Mouse (Mus musculus) gastrocnemius, adult 18-20 months (tissue): ENCODE results near the gene Eif4ebp2. TPM values are rescaled to one million over a fixed set of nuclear protein-coding genes. Genes with fewer than 3 reads are reported as not detected.
"Not testable (repeated sequence)": the region's sequence is repeated elsewhere in the genome, so short reads cannot be mapped to it uniquely, and the experiment has no call there.

ENCODE experiments used
- DNase-seq: peaks from one replicate; pipeline ENCODE4 v3.0.0; 2021; ENCODE audit warnings: low spot score
- total RNA-seq, 2 experiments: library from RNA; stranded (reverse); gene quantifications; 2 replicates each; pipeline ENCODE4 v1.2.3; 2021

Gene Eif4ebp2
- total RNA-seq, 2 experiments from 2014 or later: 147 to 178 TPM

GRCm38 (mm10) chr10:61466242-61466641 is 13.8 kb upstream of the Eif4ebp2 start:
- DNase-seq: no peak

GRCm38 (mm10) chr10:61465009-61465408 is 12.5 kb upstream of the Eif4ebp2 start:
- DNase-seq: peak; percentile 85

- no peak for DNase-seq
Observed at GRCm38 (mm10) chr10:61457182-61457581, 4.7 kb upstream of the Eif4ebp2 start.

GRCm38 (mm10) chr10:61453171-61453570 is 710 bp upstream of the Eif4ebp2 start:
- not testable (repeated sequence) for DNase-seq

- DNase-seq: peak; percentile 36
Observed at GRCm38 (mm10) chr10:61451931-61452617, 387 bp downstream of the Eif4ebp2 start.

- DNase-seq: peak; percentile 51
Observed at GRCm38 (mm10) chr10:61451463-61451930, 964 bp downstream of the Eif4ebp2 start.

GRCm38 (mm10) chr10:61448834-61449233 is 3.6 kb downstream of the Eif4ebp2 start:
- DNase-seq: no peak

- DNase-seq: no peak
Observed at GRCm38 (mm10) chr10:61447581-61448353, 4.7 kb downstream of the Eif4ebp2 start.

- DNase-seq: no peak
Observed at GRCm38 (mm10) chr10:61445016-61445415, 7.4 kb downstream of the Eif4ebp2 start.

- no peak for DNase-seq
Observed at GRCm38 (mm10) chr10:61443876-61444275, 8.6 kb downstream of the Eif4ebp2 start.

GRCm38 (mm10) chr10:61443456-61443855 is 9.0 kb downstream of the Eif4ebp2 start:
- DNase-seq: no peak

- DNase-seq: no peak
Observed at GRCm38 (mm10) chr10:61440202-61440800, 12.2 kb downstream of the Eif4ebp2 start.

- DNase-seq: no peak
Observed at GRCm38 (mm10) chr10:61431375-61431774, 21.1 kb downstream of the Eif4ebp2 start.

- peak; percentile 59 for DNase-seq
Observed at GRCm38 (mm10) chr10:61429043-61429442, 23.4 kb downstream of the Eif4ebp2 start.

GRCm38 (mm10) chr10:61428416-61428815 is 24.0 kb downstream of the Eif4ebp2 start:
- peak; percentile 45 for DNase-seq

- DNase-seq: no peak
Observed at GRCm38 (mm10) chr10:61427951-61428350, 24.5 kb downstream of the Eif4ebp2 start.

GRCm38 (mm10) chr10:61426251-61426757 is 26.2 kb downstream of the Eif4ebp2 start:
- peak; percentile 52 for DNase-seq

- DNase-seq: no peak
Observed at GRCm38 (mm10) chr10:61425047-61425446, 27.4 kb downstream of the Eif4ebp2 start.

GRCm38 (mm10) chr10:61424500-61424899 is 28.0 kb downstream of the Eif4ebp2 start:
- no peak for DNase-seq

- peak; percentile 65 for DNase-seq
Observed at GRCm38 (mm10) chr10:61423289-61423688, 29.2 kb downstream of the Eif4ebp2 start.

GRCm38 (mm10) chr10:61422861-61423260 is 29.6 kb downstream of the Eif4ebp2 start:
- DNase-seq: no peak

- no peak for DNase-seq
Observed at GRCm38 (mm10) chr10:61420011-61420410, 32.5 kb downstream of the Eif4ebp2 start.
